Mouse (Mus musculus): ENCODE measurements around the gene Amy2a4.
"Not testable (repeated sequence)": the region's sequence is repeated elsewhere in the genome, so short reads cannot be mapped to it uniquely, and the experiment has no call there.

Amy2a4 gene

GRCm38 (mm10) chr3:113291349-113291748 is at the start of gene Amy2a4:
Gene Amy2a4, minus strand, starts transcription at chr3:113291449.
- CTCF ChIA-PET = not testable (repeated sequence)

- CTCF ChIA-PET = not testable (repeated sequence)
Measured at GRCm38 (mm10) chr3:113323952-113324351, 32.7 kb upstream of the Amy2a4 start, which contains the start of gene Amy2a3. Gene Amy2a3, minus strand, starts transcription at chr3:113324052.

DNA sequence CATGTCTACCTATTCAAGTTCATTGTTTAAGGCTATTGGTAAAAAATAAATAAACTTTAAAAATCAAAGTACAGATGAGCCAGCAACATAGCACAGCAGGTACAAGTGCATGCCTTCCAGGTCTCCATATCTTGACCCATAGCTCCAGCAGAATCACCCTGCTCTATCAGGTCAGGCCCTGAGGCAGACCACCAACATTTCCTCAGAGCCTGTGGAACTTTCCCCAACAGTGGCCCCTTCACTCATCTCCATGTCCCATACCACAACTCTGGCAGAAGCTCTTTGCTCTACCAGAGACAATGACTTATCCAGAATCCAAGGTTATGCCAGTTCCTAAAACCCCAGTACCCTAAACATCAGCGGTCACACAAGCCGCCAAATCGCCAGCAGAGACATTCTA is 21.7 kb upstream of the Amy2a4 start:
- CTCF ChIA-PET = not testable (repeated sequence)

DNA sequence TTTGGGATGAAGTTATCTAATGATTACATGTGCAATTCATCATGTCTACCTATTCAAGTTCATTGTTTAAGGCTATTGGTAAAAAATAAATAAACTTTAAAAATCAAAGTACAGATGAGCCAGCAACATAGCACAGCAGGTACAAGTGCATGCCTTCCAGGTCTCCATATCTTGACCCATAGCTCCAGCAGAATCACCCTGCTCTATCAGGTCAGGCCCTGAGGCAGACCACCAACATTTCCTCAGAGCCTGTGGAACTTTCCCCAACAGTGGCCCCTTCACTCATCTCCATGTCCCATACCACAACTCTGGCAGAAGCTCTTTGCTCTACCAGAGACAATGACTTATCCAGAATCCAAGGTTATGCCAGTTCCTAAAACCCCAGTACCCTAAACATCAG is 11.0 kb downstream of the Amy2a4 start:
- CTCF ChIA-PET = not testable (repeated sequence)

- CTCF ChIA-PET = not testable (repeated sequence)
Measured at GRCm38 (mm10) chr3:113279586-113279985, 11.7 kb downstream of the Amy2a4 start.

DNA sequence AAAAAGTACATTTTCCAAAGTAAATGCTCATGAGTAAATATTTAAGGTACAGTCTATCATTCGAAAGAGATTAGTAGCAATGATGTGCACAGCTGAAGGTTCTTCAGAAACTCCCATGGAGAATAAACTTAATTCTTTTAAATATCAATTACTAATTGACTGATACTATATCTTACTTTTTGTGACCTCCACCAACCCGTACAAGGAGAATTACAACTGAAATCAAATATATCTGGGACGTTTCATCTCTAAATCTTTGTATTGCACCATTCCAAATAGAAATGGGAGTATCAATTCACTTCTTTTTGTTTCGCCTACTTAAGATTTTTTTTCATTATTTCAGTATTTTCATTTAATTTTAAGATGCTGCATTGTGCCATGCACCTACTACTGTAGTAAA is 32.5 kb downstream of the Amy2a4 start, which contains the start of gene Amy2a5:
TSS of gene Amy2a5 (minus strand) at position 101 of the 400 bp plus-strand sequence.
- CTCF ChIA-PET = not testable (repeated sequence)

All from spleen, embryonic (tissue).